Mouse (Mus musculus): ENCODE measurements at regions not wholly inside any gene's neighbourhood (a gene's known extent, or its start where the extent isn't known, plus 50 kb on each side); places are given as distances from the start of the nearest gene placed in this dataset.

DNA sequence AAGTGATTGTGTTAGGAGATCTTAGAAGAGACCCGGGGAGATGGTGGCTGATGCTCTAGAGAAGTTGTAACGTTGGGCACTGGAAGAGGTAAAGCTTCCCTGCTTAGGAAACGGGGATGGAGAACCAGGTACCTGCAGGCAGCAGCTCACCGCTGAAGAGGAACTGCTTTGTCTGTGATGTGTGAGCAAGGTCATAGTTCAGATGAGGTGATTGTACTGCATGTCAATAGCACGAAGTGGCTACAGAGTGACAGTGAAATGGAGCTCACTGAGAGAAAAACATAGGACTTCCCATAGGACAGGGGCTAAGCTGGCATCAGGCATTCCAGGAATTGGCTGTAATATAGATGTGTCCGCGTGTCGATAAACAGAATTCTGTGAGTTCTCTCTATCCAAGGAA lies 205.1 kb upstream of the Tet2 start:
- DNase-seq (ENCODE audit: low read depth, low spot score) = no peak

DNA sequence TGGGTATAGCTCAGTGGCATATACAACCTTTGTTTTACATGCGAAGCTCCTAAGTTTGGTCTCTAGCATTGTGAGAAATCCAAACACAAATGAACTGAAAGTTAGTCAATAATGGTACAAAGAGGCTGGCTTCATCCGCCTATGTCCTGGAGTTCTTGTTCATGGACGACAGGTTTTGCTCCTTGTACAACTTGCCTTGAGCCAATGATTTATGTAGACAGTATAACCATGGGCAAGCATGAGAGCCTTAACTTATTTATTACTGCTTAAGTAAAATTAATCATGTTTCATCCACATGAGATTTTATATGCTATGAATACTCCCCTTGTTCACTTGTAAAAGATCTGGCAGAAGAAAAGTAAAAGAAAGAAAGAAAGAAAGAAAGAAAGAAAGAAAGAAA lies 205.7 kb upstream of the Tet2 start:
- DNase-seq (ENCODE audit: low read depth, low spot score) = no peak

DNA sequence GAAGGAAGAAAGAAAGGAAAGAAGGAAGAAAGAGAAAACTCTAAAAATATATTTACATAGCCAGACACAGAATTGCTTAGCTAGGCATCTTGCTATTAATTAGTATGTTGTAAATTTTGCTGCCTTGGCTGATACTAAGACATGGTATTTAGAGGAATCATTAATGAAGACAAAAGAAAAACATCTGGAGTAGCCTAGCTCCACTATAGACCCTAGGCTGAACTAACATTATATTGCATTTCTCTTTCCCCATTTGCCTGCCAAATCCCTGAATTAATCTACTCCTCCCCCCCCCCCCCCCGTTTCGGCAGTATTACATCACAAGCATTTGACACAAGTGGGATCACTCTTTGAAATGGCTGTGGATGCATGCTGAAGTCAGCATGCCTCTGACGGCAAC lies 206.1 kb upstream of the Tet2 start:
- DNase-seq (ENCODE audit: low read depth, low spot score) = no peak

DNA sequence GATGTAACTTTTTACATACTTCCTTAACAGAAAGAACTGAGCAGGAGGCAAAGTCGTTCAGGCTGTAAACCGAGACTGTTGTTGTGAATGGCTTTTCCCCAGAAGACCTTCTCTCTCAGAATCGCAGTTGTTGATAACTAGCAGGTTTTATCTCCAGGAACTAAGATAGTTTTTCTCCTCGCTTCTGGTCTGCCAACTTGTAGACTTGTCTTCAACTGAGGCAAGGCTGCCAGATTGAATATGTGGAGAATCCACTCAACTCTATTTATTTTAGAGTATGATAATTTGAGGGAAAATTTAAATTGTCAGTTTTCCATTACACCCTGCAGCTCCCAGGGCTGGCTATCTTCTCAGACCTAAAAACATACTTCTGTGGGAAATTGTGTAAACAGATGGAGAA lies 206.6 kb upstream of the Tet2 start:
- DNase-seq (ENCODE audit: low read depth, low spot score) = no peak

DNA sequence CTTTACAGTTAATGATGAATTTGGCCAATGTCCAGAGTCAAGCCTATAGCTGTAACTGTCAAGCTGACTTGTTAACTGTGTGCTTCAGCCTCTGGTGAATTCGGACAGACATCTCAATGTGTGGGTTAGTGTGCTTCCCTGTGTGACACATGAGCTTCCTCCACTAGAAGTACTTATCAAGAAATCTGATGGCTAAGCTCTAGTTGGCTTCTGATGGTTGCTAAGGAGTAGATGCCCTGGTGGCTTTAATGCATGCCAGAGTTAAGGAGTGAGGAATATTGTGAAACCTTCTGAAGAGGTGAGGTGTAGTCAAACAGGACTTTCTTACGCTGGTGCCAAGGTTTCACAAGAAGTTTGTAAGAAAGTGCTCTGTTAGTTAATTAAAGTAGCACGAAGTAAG lies 208.1 kb upstream of the Tet2 start:
- no peak for DNase-seq (ENCODE audit: low read depth, low spot score)

DNA sequence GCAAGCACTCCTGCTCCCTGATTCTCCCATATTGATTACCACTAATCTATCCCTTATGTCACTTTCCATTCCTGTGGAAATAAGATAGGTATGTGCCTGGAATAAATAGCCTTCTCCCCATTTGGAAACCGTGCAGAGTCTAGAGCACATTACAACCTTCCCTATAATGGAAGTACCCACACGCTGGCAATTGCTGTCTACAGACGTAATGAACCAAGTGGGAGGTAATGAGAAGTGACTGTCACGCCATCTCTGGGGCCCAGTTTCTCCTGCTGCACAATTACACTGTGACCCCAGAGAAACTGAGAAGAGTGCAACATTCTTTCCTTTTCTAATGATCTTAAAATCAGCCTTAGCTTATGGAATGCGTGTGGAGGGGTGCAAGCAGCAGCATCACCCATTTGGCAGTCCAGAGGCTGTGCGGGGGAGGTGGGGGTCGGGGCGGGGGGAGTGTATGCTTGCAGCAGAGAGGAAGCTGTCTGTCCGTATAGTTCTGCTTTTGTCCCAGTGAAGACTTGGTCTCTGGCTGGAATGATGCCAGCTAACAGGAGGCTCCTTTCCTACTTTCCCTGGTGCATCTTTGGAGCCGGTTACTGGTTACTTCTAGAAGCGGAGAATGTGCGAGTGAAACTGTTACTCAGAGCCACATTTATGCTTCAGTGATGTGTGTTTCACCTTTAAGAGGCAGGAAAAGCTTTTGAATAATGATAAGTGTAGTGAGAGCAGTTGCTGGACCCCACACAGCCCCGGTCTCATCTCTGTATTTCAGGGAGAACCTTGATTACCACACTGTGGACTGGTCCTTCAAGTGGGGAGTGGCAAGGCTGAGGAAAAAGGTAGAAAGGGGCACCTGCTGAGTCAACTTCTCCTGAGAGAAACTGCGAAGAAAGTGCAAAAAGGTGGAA lies 209.3 kb upstream of the Tet2 start:
- no peak for DNase-seq (ENCODE audit: low read depth, low spot score)

DNA sequence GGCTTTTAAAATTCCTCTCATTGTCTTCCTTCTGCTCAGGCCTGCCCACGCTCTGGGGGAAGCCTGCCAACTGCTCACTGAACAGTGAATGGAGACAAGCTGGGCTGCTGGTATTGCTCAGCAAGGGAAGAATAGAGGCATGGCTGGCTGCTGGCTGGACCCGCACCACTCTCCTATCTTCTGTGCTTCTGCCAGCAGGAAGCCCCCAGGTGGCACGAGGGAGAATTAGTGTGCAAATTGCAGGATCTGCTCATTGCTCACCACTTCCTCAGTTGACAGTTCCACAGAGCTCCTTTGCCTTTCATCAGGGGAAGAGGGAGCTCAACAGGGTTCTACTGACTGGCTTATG lies 209.9 kb upstream of the Tet2 start:
- no peak for DNase-seq (ENCODE audit: low read depth, low spot score)

DNA sequence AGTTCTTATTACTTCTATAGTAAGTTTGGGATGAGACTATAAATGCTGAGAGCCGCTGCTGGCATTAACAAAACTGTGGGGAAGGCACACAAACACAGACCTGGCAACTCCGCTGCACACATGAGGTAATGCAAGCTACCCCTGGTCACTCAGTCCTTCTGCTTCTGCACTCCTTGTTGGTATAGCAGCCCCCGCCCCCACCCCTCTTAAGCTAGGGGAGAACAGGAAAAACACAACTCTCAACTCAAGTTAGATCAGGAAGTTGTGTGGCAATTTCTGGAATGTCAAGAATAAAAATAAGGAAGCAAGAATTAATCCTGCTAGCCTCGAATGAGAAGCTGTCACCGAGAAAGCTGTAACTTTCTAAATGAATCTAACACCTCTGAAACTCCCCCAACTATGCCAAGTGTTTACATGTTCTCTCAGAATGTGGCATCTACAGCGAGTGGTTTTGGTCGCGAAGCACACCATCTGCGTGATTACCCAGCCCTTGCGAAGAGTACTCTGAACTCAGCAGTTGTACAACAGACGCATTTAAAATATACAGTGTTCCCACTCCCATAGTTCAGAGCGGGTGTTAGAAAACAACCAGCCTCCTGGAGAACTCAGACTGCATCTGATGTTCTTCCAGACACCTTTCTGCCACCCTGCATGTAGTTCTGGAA lies 212.9 kb upstream of the Tet2 start:
- no peak for DNase-seq (ENCODE audit: low read depth, low spot score)

DNA sequence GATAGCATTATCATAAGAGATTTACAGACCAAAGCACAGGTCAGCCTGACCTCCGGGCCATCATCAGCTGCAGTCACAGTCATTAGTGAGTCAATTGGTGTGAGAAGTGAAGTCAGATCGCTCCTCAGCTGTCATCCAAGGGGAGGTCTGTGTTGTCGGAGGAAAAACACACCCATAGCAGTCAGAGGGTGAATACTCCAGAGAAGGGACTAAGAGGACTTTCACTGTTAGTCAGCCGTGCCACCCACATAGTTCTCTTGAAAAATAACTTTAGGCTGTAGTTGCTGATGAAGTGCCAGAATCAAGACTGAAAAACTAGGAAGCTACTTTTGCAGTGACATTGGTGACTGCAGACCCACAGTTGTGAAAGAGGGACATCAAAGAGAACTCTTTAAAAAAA lies 213.5 kb upstream of the Tet2 start:
- no peak for DNase-seq (ENCODE audit: low read depth, low spot score)

DNA sequence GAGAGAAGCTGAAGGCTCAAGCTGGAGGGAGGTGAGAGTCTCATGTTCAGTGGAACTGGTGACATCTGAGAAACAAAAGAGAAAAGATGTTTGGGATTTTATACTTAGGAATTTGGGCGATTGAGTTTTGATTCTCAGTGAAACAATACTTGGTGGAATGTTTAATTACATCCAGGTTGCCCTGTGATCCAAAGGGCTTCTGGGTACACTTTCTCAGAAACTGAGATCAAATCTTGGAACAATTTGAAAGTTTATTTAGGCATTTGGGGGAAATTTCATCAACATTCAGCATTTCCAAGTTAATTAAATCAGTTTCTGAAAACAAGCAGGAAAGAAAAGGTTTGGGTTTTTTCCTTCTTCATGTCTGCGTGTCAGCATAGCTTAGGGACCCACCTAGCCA lies 214.7 kb upstream of the Tet2 start:
- DNase-seq (ENCODE audit: low read depth, low spot score) = no peak

DNA sequence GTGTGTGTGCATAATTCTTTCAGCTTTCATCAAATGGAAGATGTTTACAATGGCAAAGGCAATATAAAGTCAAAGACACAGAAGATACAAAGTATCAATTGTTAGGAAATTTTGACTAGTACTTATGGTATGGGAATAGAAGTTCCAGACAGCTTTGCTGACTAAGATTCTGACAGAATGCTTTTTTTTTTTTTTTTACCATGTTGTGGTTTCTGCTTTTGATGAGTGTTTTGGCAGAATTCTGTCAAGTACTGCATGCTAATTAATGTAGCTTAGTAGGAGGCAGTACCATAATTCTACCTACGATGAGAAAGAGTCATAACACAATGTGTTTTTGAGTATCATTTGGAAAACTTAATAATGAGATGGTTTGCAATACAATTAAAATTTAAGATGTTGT lies 215.3 kb upstream of the Tet2 start:
- no peak for DNase-seq (ENCODE audit: low read depth, low spot score)

DNA sequence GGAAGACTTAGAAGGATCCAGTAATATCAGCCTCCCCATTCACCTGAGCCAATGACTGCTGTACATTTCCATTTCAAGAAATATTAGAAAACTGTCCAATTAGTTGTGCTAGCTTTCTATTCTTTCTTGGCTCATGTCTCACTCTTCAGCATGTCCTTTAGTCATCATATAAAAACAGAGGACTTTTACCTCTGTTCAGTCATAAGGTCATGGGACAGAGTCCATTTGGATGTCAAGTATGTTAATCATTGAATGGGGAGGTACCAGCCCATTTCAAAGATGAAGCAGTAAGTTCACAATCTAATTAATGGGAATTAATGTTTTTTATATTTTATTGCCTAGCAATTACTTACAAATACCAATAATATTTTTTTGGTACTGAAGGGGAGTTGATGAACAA lies 218.8 kb upstream of the Tet2 start:
- DNase-seq (ENCODE audit: low read depth, low spot score) = no peak

DNA sequence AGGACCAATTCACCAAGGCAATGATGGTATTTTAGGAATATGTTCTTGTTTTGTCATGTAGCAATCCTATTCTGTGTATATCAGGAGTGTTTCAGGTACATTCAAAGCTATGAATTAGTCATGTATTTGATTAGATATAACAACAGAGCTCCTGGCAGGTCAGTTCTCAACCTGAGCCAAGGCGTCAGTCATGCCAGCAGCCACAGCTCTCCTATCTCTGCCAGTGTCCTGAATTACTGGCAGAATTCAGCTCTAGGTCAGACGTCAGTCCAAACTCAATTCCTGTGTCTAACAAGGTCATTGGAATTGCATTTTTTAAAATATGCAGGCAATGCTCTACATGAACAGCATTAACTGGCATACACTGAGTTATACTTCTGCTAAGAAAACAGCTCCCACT lies 228.6 kb upstream of the Tet2 start:
- no peak for DNase-seq (ENCODE audit: low read depth, low spot score)

DNA sequence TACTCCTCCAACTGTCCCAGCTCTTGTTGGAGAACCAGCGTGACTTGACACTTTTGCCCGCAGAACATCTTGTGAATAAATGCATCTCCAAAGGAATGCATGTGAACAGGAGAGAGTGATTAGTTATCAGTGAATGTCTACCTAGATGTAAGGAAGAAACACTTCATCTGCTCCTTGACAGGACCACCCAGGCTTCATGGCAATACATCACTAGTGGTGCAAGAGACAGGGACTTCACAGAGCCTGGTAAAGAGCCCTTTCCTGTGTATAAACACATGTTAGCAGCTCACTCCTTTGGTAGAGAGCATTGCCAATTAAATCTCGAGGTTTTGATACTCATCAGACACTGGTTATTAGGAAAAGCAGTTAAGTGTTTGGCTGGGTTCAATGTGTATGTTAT lies 229.3 kb upstream of the Tet2 start:
- DNase-seq (ENCODE audit: low read depth, low spot score) = no peak

DNA sequence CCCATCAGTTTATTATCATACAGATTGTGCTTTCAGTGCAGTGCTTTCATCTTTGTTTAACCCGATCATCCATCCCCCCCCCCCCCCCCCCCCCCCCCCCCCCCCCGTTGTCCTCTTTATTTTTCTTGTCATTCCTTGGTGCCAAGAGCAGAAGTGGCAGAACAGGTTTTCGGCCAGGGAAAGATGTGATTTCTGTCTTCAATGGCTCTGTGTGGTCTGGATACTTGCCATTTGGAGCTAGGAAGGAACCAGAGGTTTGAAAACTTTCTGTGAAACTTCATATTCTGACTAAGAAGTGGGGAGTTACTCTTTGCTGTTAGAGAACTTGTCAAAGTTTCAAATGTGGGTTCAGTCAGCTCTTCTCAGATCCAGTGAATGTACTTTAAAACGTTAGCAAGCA lies 231.1 kb upstream of the Tet2 start:
- DNase-seq (ENCODE audit: low read depth, low spot score) = no peak

DNA sequence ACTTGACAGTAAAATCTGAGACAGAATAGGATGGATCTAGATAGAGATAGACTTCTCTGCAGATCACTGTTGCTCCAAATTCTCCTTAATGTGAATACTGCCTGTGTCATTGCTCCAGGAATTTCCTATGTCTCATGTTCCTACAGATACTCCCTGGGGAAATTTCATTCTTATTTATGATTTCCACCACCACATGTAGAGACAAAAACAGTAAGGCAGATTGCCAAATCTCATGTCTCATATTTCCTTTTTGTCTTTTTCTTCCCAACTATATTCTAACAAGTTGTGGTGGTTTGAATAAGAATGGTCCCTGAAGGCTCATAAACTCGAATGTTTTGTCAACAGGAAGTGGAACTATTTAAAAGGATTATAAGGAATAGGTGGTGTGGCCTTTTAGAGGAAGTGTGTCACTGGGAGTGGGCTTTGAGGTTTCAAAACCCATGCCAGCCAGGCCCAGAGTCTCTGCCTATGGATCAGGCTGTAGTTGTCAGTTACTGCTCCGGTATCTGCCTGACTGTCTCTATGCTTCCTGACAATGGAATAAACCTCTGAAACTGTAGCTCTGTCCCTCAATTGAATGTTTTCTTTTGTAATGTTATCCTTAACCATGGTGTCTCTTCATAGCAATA lies 234.3 kb upstream of the Tet2 start:
- no peak for DNase-seq (ENCODE audit: low read depth, low spot score)

DNA sequence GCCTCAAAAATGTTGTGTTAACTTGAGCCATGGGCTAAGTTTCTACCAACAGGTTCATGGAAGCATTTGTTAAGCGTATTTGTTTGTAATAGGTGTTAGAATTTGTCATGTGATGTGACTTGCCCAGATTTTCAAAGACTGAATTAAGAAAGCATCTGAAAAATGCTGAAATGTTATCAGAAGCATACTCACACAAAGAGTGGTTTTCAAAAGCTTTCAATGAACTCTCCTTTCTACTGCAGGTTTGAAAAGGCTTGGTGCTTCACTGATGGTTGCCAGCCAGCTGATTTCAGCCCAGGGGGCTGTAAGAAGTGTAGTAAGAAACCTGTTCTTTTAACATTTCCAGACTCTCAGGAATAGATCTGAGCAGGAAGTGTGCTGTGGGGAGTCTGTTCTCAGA lies 238.1 kb upstream of the Tet2 start:
- DNase-seq (ENCODE audit: low read depth, low spot score) = no peak

DNA sequence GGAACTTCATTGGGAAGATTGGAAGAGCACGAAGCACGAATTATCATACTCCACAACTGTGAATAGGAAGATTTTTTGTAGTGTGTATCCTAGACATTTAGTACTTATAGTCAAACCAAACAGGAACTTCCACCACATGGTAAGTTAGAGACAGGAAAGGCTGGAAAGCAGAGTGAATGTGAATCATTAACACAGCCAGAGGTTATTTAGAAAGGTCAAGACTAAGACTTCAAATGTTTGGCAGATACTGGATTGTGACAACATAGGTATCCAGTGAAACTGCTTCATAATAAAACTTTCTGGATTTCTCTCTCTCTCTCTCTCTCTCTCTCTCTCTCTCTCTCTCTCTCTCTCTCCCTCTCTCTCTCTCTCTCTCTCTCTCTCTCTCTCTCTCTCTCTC lies 246.4 kb upstream of the Tet2 start:
- no peak for DNase-seq (ENCODE audit: low read depth, low spot score)

DNA sequence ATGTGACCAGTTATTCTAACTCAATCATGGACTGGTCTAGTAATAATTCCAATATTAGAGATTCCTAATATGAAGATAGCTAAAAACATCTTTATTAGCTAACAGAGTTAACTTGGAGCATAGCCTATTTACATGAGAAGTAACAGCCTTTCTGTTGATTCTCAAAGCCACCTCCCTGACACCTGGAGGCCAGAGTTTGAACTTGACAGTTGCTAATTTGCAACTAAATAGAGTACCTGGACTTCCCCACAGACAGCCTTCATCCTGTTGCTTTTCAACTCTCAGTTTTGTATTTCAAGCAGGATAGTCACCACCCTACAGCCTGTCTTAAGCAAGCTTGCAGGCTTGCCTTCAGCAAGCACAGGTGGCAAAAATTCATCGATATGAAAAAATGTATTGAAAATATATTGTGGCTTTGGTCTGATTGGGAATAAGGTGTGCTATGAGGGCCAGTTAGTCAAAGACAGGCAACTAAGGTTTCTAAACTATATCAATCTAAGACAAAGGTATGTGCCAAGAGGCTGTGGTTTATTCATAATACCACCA lies 264.1 kb upstream of the Tet2 start:
- DNase-seq (ENCODE audit: low read depth, low spot score) = no peak

DNA sequence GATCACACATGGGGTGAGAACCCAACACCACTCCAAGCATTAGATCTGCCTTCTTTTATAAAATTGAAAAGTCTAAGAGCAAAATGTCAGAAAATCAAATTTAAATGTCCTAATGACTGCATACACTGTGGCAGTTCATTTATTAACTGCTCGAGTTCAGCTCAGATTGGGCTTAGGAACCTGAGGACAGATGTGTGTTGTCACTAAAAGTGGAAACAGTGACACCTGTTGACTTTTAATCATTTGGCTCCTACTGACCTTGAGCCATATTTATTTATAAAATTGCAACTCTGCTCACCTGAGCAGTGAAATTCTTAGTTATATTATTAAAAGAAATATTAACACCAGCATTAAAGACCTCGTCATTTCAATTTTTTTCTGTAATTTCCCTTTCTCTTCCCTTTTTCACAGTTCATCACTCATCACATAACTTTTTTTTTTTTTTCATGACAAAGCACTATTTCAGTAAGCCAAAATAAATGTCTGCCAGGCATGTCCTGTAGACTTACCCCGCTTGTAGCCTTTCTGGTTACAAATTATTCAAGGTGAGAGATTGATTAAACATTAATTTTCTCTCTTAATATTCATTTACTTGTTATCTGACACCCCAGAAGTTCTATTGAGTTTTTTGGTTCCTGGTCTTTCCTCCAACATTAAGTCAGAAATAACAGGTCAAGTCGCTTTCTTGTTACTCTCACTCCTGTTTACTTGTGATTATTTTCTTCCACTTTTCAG lies 274.2 kb upstream of the Tet2 start:
- DNase-seq (ENCODE audit: low read depth, low spot score) = no peak

DNA sequence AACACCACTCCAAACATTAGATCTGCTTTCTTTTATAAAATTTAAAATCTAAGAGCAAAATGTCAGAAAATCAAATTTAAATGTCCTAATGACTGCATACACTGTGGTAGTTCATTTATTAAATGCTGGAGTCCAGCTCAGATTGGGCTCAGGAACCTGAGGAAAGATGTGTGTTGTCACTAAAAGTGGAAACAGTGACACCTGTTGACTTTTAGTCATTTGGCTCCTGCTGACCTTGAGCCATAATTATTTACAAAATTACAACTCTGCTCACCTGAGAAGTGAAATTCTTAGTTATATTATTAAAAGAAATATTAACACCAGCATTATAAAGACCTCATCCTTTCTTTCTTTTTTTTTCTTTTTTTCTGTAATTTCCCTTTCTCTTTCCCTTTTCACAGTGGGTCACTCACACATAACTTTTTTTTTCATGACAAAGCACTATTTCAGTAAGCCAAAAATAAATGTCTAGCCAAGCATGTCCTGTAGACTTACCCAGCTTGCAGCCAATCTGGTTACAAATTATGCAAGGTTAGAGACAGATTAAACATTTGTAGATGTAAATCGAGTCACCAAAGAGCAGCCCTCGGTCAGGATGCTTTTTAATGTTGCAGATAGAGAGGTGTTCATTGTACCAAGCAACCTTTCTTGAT lies 288.9 kb upstream of the Tet2 start:
- no peak for DNase-seq (ENCODE audit: low read depth, low spot score)

DNA sequence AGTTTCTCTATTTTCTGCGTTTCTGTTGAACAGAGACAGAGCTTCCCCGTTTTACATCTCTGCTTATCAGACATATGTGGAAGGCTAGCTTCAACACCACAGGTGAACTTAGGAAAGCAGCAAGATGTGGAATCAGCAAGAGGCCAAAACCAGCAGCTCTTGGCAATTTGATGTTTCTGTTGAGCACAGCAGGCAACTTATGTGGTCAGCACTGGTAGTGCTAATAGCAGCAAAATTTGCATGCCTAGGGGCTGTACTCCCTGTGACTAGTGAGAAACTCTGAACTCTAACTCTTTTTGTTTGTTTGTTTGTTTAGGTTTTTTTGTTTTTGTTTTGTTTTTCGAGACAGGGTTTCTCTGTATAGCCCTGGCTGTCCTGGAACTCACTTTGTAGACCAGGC lies 289.5 kb upstream of the Tet2 start:
- DNase-seq (ENCODE audit: low read depth, low spot score) = no peak
